Mouse (Mus musculus): ENCODE measurements around the gene Ly6g6d.

GRCm38 (mm10) chr17:35085208-35085865 is 7.5 kb upstream of the Ly6g6d start, which contains the start of gene Ly6g6f:
- TF ChIP-seq POLR2A (IDR thresholded peaks at IDR 0.05; ENCODE audit: insufficient read depth, low read depth, low read length) (no peak), CTCF (IDR thresholded peaks at IDR 0.05; ENCODE audit: insufficient read depth, low read depth, low read length) (no peak)

Measured in olfactory bulb, adult 2 months (tissue).